Mouse (Mus musculus) spleen, postnatal 4 days (tissue): ENCODE measurements around the gene Elfn1.

Experiments used
- DNase-seq, 2 experiments: peaks; one replicate each; pipeline ENCODE4 v3.0.0; 2022; ENCODE audit warnings: low spot score in 2 of 2

Elfn1 gene

DNA sequence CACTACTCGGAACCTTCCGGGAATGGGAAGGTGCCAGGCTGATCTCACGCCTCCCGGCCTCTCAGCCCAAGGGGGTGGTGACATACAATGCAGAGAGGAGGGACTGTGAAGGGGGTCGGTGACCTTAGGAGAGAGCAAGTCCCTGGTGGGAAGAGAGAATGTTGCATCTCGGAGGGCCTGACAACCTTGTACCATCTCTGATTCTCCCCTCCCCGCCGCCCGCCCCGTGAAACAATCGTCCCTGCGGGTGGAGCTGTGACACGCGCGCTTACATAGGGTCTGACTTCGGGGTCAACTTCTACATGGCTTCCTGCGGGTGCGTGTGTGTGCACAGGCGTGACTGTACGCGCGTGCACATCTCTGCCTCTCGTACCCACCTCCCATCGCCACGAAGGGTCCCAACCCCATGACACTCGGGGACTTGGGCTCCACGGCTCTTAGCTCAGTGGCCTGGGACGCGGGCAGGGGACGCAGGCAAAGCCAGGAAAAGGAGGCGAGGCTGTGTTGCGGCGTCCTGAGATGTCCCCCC lies at the start of gene Elfn1:
Gene Elfn1 (plus strand): TSS at position 230 of the 529 bp plus-strand sequence.
- DNase-seq = peak in 1 of 2 experiments; percentile 60

- DNase-seq = no peak
These were observed 47.2 kb upstream of the Elfn1 start for GRCm38 (mm10) chr5:139860328-139861104.

- no peak for DNase-seq
These were observed 45.0 kb upstream of the Elfn1 start for GRCm38 (mm10) chr5:139862759-139863158.

GRCm38 (mm10) chr5:139870886-139871285 lies 36.9 kb upstream of the Elfn1 start:
- DNase-seq = no peak

DNA sequence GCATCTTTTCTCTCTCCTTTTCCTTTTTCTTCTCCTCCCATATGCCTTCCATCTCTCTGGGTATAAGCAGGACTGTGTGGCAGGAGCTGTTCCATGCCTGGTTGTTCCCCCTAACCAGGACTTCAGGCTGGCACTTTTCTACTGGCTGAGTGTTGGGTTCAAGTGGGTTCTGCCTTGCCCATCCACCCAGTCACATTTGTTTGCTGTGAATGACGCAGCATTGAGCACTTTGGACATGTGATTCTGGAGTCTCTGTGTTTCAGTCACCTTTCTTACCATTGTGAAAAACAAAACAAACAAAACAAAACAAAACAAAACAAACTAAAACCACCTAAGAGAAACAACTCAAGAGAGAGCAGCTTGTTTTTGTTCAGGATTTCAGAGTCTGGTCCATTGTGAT lies 36.2 kb upstream of the Elfn1 start:
- no peak for DNase-seq

DNA sequence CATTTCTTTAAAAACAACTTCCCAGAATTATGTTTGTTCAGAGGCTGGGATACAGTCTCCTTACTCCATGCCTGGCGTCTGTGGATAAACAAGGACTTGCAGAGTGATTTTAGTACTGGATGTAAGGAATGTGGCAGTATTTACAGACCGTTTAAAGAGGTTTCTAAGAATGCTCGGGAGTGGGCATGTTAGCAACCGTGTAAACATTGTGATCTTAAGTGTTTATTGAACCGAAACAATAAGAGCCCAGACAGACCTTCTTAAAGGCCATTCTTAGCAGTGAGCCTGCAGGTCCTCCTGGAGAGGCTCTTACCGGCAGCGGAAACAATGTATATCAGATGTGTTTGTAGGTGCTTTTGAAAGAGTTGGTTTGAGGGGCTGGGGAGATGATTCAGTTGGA lies 30.2 kb upstream of the Elfn1 start:
- no peak for DNase-seq

DNA sequence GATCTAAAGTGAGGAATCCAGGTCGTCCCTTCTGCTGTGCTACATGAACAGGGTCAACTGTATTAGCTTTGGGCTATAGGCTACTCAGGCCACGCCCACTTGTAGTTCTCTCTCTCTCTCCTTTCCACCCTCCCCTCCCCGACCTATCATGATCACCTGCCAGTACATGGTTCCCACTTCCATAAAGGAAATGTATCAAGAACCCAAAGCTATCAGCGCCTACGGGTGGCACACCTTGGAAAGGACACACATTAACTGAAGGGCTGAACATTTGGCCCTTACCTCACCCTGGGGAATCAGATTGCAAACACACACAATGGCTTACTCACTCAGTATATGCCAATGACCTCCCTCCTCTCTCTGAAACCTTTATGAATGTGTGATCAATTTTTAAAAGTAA lies 28.0 kb upstream of the Elfn1 start:
- no peak for DNase-seq

DNA sequence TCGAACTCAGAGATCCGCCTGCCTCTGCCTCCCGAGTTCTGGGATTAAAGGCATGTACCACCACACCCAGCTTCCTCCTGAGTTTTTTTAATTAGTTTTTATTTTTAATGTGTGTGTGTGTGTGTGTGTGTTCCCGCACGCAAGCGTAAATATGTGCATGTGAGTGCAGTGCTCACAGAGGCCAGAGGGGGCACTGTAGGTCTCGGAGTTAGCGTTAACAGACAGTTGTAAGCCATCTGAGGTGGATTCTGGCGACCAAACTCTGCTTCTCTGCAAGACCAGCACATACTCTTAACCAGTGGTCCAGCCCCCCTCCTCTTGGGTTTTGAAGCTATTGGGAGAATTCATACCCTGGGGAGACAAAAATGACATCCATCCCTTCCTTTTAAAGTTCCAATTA lies 26.6 kb upstream of the Elfn1 start:
- no peak for DNase-seq

DNA sequence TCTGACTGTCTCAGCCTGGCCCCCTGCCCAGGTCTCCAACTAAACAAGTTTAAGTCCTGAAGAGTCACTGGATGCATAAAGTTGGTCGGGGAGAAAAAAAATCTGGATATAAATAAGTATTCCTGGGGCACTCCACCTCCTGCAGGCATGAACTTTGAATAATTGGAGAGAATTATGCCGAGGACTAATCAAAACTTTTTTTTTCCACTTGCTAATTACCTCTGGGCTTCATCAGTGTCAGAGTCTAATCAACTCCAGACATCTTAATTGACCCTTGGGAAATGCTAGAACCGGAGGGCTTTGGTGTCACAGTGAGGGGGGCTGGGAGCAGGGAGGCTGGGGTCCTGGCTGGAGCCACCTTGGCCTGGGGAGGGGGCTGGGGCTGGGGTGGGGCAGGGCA lies 19.1 kb upstream of the Elfn1 start:
- no peak for DNase-seq

DNA sequence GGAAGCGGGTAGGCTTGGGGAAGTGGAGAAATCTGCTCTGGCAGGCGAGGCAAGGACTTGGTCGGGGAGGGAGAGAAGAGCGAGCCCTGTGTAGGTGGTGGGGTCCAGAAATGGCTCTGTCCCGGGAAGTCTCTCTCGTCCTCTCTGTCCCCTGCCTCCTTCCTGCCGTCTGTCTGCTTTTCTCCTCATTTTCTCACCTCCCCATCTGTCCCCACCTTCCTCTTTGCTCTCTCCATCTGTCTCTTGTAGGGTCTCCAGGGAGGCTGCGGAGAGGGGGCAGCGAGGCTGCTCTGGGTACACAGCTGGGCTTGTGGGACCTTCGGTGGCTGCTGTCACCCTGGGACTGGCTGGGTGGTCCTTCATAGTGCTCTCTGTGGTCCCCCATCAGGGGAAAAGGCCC lies 18.4 kb upstream of the Elfn1 start:
- no peak for DNase-seq

DNA sequence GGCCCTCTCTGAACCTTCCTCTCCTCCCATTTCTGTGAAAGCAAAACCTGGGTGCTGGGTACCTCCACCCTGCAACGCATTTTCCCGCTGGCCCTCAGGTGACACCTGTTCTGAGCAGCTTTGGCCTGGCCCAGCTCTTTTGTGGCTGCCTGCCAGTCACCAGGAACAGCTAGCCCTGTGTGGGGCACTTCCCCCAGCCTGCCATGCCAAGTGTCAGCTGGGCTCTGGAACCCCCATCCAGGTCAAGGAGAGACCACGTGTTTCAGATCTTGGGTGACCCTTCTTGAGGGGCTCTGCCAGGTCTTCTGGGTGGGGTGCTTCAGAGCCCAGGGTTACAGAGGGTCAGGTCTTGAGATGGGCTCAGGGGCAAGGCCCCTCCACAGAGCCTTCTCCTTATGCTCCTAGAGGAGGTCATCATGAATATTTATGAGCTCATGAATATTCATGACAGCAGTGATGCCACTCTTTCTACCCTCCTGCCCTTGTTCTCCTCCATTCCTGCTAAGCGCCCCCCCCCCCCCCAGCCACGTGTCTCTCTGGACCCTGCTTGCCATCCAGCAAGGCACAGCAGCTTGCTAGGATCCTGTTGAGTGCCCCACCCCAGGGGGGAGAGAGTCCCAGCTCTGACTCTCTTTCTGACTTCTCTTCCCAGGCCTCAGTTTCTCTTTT lies 15.3 kb upstream of the Elfn1 start:
- DNase-seq = no peak

DNA sequence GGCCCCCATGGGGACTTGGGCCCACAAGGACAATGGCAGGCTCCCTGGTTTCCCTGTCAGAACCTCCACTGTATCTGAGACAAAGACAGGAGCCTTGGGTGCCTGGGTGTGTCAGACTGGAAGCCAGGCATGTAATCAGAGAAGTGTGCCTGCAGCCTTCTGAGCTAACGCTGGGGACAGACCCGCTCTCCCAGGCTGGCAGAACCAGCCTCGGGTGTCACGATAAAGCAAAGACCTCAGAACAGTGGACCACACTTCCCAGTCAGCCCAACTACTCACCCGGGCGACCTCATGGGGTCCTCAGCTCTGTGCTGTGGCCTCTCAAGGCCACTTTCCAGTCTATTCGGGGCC lies 14.8 kb upstream of the Elfn1 start:
- DNase-seq = no peak

- DNase-seq = no peak
These were observed 13.7 kb upstream of the Elfn1 start for GRCm38 (mm10) chr5:139894025-139894508.

GRCm38 (mm10) chr5:139899044-139899443 lies 8.7 kb upstream of the Elfn1 start:
- no peak for DNase-seq

- DNase-seq = no peak
These were observed 2.6 kb upstream of the Elfn1 start for GRCm38 (mm10) chr5:139905121-139905520.

- DNase-seq = no peak
These were observed 1.2 kb upstream of the Elfn1 start for GRCm38 (mm10) chr5:139906507-139906906.

DNA sequence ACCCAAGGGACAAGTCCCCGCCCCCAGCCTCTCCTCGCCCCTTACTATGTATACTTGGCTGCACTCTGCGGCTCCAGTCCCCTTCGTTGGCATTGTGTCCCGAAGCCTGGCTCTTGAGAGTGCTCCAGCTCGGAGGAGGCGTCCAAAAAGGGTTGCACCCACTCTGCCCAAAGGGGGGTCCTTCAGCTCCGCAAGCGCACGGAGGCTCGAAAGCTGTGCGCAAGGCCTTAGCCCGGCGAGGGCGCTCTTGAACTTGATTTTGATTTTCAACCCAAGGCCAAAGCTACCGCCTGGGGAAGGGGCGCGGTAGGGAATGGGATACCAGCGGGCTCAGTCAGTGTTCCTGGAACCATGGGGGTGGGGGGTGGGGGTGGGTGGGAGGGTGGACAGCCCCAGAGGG lies 502 bp upstream of the Elfn1 start:
- peak in 1 of 2 experiments; percentile 64 for DNase-seq

GRCm38 (mm10) chr5:139908243-139908810 lies 584 bp downstream of the Elfn1 start:
- DNase-seq = no peak

DNA sequence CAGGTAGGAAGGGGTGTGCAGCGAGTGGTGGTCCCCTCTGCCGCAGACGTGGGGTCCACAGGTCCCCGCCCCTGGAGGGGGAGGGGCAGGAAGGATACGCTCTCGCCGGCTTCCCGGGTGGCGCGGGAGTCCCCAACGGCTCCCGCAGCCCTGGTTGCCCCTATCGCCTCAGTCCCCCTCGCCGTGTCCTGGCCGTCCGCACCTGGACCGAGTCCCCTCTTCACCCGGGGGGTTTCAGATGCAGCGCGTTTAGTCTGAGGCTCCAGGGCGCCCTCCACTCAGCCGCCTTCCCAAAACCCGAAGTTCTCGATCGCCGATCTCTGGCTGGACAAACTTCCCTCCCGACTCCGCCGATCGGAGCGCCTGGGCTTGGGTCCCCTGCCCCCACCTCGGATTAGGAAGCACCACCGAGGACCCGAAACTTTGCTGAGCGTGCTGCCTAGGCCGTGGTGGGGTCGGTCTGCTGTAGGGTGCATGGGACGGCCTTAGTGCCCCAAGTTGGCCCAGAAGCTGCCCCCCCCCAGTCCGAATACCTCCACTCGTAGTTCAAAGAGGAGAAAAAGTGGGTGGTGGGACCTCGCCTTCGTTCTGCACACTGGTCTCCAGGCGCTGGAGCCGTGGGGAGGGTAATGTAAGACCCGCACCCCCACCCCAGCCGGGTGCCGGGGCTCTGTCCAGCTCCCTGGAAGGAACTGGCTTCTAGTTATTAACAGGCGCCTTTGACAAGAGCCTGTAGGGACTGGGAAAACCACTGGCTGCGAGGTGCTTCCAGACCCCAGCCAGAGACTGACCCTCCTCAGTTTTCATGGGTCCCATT lies 1.3 kb downstream of the Elfn1 start:
- DNase-seq = peak in 1 of 2 experiments; percentile 66

DNA sequence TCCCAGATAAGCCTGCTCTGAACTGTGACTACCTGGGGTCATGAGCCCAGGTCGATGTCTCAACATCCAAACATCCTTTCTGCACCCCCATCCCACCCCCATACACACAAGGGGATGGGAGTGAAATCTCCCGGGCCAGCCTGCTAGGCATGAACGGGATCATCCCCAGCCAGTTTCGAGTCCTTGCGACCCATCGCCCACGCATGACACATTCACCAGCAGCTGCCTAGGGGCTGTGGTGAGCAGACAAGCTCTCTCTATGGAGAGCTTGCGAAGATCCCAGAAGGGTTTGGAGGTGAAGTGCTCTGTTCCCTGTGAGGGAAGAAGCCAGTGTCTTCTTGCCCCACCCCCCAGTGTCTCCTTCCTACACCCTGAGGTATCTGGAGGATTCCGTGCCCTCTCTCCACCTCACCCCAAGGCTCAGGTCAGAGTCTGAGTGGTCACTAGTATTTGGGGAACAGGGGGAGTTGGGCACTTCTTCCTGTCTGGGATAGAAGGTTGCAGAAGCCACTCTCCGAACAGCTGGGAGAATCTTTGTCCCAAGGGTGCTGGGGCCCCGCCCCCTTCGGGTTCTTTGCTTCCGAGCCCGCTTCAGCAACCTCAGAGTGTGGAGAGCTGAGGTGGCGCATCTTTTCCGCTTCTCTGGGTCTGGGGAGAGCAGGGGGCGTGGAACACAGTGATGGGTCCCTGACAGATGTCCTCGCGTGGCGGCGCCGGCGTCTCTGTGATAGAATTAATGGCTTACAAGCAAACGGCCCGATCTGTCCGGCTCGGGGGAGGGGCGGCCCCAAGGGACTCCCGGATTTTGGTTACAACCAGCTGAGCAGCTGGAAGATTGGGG lies 2.2 kb downstream of the Elfn1 start:
- peak in 1 of 2 experiments; percentile 67 for DNase-seq

DNA sequence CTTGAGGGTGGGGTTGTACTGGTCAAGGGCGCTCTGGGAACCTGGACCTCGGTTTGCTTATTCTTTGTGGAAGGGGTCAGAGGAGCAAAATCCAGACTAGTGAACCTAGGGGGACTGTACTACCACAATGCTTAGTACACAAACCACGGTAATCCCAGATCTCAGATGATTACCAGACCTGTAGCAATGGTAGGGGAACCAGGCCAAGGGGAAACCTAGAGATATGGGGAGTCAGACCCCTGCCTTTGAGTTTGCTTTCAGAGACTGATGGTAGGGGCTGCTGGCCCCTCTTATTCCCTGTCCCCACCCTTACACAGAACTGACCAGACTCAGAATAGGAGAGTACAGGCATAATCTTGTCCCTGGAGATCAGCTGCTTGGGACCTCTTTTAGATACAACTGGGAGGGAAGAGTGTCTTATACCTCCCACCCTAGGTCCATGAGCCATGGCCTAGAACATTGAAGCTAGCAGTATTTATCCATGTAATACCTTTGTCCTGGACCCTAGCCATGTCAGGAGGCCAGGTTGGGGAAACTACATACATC lies 3.1 kb downstream of the Elfn1 start:
- no peak for DNase-seq
